Mouse (Mus musculus) megakaryocyte, embryonic 14.5 days (primary cell): ENCODE results near the gene Kcnip3. TPM values are rescaled to one million over a fixed set of nuclear protein-coding genes. Genes with fewer than 3 reads are reported as not detected.

Experiments
- H3K27me3 ChIP-seq: replicated peaks from 2 replicates; pipeline ENCODE3; 2012; ENCODE audit warnings: inconsistent platforms
- H3K36me3 ChIP-seq: replicated peaks from 2 replicates; pipeline ENCODE3; 2012; ENCODE audit warnings: low read length, inconsistent platforms, mixed read lengths
- H3K4me1 ChIP-seq: 2 replicates; pipeline ENCODE4 v1.6.1; 2012; ENCODE audit warnings: inconsistent platforms
- H3K4me3 ChIP-seq: replicated peaks from 2 replicates; pipeline ENCODE3; 2012; ENCODE audit warnings: moderate library complexity, mild to moderate bottlenecking, inconsistent platforms
- H3K9me3 ChIP-seq: 2 replicates; pipeline ENCODE4 v1.6.1; 2012; ENCODE audit warnings: inconsistent platforms
- FLI1 ChIP-seq: IDR thresholded peaks from 2 replicates; pipeline ENCODE4 v1.6.1; 2012; ENCODE audit warnings: low read length, inconsistent platforms, mixed read lengths
- GATA1 ChIP-seq: IDR thresholded peaks from 3 replicates; pipeline ENCODE4 v1.6.1; 2012; ENCODE audit warnings: mixed read lengths, low read length, inconsistent platforms, borderline replicate concordance
- polyA plus RNA-seq: library from polyadenylated mRNA; stranded (reverse); fragments of >175 nt; gene quantifications from 2 replicates; pipeline ENCODE4 v1.2.3, GENCODE M21; 2012; ENCODE audit warnings: low replicate concordance; ENCODE audit not compliant: insufficient read depth

Kcnip3 gene
- polyA plus RNA-seq, 1 experiment = 0.16 TPM

- TF ChIP-seq FLI1 (no peak), GATA1 (no peak)
- H3K36me3 ChIP-seq = no peaks in the 10 kb centered on the region
- H3K4me3 ChIP-seq = no peak overlapping the region
- H3K9me3 ChIP-seq = no peaks in the 10 kb centered on the region
- peaks cover 80% of the 10 kb centered on the region for H3K27me3 ChIP-seq
- H3K4me1 ChIP-seq = no peaks in the 10 kb centered on the region; the same call in 1 of the 2 replicates
These were observed 13.5 kb upstream of the Kcnip3 start for GRCm38 (mm10) chr2:127535363-127535762.

DNA sequence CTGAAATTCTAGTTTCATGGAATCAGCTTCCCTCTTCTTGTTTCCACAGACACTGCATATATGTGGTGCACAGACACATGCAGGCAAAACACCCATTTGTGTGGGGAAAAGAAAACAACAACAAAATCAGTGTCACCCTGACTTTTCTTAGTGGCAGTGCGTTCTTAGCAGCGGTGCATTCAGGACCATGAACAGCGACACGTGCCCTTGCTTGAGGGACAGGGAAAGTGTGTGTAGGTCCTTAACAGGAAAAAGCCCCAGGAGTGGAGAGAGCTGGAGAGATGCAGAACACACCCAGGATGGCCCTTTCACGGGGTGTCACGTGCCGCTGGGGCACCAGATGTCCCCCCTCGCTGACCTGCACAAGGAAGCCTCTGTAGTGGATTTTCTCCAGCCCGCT is 10.5 kb upstream of the Kcnip3 start:
- Histone ChIP-seq H3K9me3 (no peaks in the 10 kb centered on the region), H3K27me3 (peaks cover 77% of the 10 kb centered on the region), H3K36me3 (no peaks in the 10 kb centered on the region), H3K4me1 (no peaks in the 10 kb centered on the region), H3K4me3 (no peak overlapping the region)
- TF ChIP-seq FLI1 = no peak
- no peak for TF ChIP-seq GATA1

GRCm38 (mm10) chr2:127531592-127531991 is 9.7 kb upstream of the Kcnip3 start:
- H3K4me3 ChIP-seq = no peak overlapping the region
- no peaks in the 10 kb centered on the region for H3K36me3 ChIP-seq
- H3K27me3 ChIP-seq = peaks cover 74% of the 10 kb centered on the region
- H3K9me3 ChIP-seq = no peaks in the 10 kb centered on the region
- H3K4me1 ChIP-seq = no peaks in the 10 kb centered on the region
- TF ChIP-seq GATA1 (no peak), FLI1 (no peak)

- no peaks in the 10 kb centered on the region for H3K36me3 ChIP-seq
- no peaks in the 10 kb centered on the region for H3K9me3 ChIP-seq
- no peak overlapping the region for H3K4me3 ChIP-seq
- no peak for TF ChIP-seq GATA1
- TF ChIP-seq FLI1 = no peak
- H3K27me3 ChIP-seq = peaks cover 73% of the 10 kb centered on the region
- H3K4me1 ChIP-seq = no peaks in the 10 kb centered on the region
These were observed 8.5 kb upstream of the Kcnip3 start for GRCm38 (mm10) chr2:127530418-127530817.

DNA sequence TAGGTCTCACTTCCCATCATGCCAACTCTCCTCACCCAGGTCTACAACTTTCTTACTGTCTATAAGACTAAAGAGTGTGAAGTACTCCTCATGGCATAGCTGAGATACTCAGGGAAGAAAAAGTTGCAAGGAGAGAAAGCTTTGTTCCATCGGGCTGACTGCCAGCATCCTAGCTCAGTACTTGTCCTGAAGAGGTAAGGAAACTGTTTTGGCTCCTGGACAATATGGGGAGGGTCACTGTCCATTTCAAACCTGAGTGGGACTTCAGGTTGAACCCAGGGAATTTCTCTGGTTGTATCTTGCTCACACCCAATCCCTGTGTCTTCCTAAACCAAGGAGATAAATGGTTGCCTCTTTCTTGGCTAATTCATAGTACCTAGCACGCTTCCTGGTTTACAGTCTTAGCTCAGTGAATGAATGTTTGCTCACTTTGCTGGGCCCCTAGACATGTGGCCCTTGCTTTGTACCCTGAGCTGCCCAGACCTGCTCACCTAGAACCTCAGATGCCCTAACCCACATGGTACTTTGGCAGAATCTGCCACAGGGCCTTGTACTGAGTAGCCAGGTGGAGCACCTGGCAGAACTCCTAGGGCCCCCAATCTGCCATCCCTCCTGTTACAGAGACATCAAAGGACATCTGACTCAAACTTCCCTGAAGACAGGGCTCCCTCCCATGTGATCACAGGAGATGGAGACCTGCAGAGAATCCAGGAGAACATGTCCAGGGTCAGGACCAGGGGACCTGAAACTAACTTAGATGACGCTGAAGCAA is 3.3 kb upstream of the Kcnip3 start:
- peaks cover 22% of the 10 kb centered on the region for H3K4me1 ChIP-seq
- no peak for TF ChIP-seq GATA1
- TF ChIP-seq FLI1 = no peak
- H3K4me3 ChIP-seq = no peak overlapping the region
- peaks cover 88% of the 10 kb centered on the region for H3K27me3 ChIP-seq
- H3K36me3 ChIP-seq = no peaks in the 10 kb centered on the region
- no peaks in the 10 kb centered on the region for H3K9me3 ChIP-seq

DNA sequence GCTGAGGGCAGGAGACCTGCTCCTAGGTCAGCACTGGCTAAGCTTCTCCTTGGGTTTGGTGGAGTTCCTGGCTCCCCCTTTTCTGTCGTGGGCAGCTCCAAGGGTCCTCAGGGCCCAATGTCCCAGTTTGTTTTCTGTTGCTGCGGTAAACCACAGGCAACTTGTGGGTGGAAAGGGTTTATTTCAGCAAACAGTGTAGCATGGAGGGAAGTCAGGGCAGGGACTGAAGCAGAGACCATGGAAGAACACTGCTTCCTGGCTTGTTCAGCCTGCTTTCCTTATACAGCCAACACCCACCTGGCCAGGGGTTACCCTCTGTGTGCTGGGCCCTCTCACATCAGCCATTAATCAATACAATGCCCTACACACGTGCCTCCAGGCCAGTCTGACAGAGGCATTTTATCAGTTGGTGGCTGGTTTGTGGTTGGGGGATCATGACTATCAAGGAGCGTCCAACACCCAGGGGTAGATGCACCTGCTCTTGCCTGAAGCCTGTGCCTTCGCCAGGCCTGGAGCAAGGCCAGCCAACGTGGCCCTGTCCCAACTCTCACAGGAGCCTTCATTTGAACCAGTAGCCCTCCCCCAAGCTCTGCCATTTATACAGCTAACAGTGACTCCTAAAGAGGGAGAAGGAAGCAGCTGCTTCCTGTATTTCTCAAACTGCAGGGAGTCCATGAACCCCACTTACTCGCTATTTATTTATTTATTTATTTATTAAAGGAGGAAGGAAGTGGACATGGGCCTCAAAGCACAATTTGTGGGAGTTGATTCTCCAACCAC is 2.2 kb upstream of the Kcnip3 start:
- Histone ChIP-seq H3K36me3 (no peaks in the 10 kb centered on the region), H3K27me3 (peaks cover 88% of the 10 kb centered on the region), H3K9me3 (no peaks in the 10 kb centered on the region), H3K4me1 (peaks cover 22% of the 10 kb centered on the region), H3K4me3 (no peak overlapping the region)
- TF ChIP-seq GATA1 (no peak), FLI1 (no peak)

GRCm38 (mm10) chr2:127521172-127522005 is 505 bp downstream of the Kcnip3 start:
- Histone ChIP-seq H3K36me3 (no peaks in the 10 kb centered on the region), H3K4me3 (peak overlapping the region; percentile 42), H3K27me3 (peaks cover 91% of the 10 kb centered on the region)

DNA sequence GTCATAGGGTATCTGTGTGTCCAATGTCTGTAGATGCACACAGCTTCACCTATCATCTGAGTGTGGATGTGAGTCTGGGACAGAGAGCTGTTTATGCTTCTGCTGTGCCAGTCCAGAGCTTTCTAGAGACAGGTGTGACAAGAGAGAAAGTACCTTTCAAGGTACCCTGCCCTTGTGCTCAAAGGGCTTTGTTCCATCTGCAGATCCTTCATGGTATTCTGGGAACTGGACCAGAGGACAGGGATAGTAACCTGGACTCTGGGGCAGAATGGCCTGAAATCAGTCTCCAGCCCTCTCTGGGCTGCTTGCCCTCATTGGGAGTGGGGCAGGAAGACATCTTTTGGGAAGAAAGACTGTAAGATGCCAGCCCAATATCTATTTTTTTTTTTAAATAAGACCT is 1.8 kb downstream of the Kcnip3 start:
- Histone ChIP-seq H3K27me3 (peaks cover 92% of the 10 kb centered on the region), H3K4me1 (peaks cover 22% of the 10 kb centered on the region), H3K4me3 (no peak overlapping the region), H3K9me3 (no peaks in the 10 kb centered on the region), H3K36me3 (no peaks in the 10 kb centered on the region)
- no peak for TF ChIP-seq FLI1
- TF ChIP-seq GATA1 = no peak

More at GRCm38 (mm10) chr2:127521172-127522005, 505 bp downstream of the Kcnip3 start:
- Histone ChIP-seq H3K4me1 (peaks cover 22% of the 10 kb centered on the region), H3K9me3 (no peaks in the 10 kb centered on the region)
- TF ChIP-seq FLI1 (no peak), GATA1 (no peak)

DNA sequence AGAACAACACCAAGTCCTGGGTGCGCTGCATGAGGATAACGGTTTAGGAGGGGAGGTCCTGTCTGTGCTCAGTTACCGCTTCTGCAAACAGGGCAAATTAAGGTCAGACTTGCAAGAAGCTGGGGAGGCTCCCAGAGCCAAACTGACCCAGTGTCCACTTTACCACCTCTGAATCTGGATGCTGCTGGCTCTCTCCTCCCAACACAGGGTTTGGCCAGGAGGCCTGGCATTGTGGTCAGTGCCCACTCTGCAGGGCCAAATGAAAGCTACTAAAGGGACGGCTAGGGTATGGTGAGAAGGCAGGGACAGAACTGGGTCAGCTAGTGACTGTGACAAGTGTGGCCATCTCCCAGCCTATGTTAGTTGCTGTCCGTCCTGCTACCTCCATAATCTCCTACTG is 2.6 kb downstream of the Kcnip3 start:
- Histone ChIP-seq H3K4me3 (no peak overlapping the region), H3K9me3 (no peaks in the 10 kb centered on the region), H3K36me3 (no peaks in the 10 kb centered on the region), H3K4me1 (peaks cover 17% of the 10 kb centered on the region), H3K27me3 (peaks cover 88% of the 10 kb centered on the region)
- TF ChIP-seq GATA1 (no peak), FLI1 (no peak)

GRCm38 (mm10) chr2:127518831-127519230 is 3.1 kb downstream of the Kcnip3 start:
- Histone ChIP-seq H3K4me1 (peaks cover 12% of the 10 kb centered on the region), H3K36me3 (no peaks in the 10 kb centered on the region), H3K9me3 (no peaks in the 10 kb centered on the region), H3K4me3 (no peak overlapping the region), H3K27me3 (peaks cover 83% of the 10 kb centered on the region)
- TF ChIP-seq GATA1 (no peak), FLI1 (no peak)
